Mouse (Mus musculus): ENCODE data around the gene Stub1. TPM values are rescaled to one million over a fixed set of nuclear protein-coding genes. Genes with fewer than 3 reads are reported as not detected.

The Stub1 gene
- total and polyA plus RNA-seq, 3 experiments = 74.0 to 99.7 TPM; not detected in 1

DNA sequence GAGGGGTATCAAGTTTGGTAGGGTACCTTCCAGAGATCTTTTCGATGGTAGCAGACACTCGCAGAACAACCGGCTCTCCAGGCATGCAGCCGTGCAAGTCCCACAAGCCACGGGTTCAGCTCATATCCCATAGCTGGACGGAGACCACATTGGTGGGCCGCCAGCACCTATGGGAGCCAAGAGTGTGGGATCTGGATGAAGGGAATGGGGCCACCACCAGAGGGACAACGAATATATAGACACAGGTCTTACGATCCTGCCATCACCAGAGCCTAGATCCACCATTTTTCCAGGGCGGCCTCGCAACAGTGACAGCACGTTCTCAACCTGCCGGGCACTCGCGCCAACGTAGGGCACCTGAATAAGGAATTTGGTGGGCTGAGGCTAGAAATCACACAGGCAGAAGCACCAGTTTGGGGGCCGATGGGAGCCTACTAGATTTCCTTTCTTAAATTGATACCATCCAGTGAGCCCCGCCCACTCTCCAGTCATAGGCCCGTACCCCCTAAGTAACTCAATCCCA, 41.8 kb downstream of the Stub1 start:
- DNase-seq (ENCODE audit: low read depth, low spot score) = no peak
- no peaks in the 10 kb centered on the region for H3K9me3 ChIP-seq (replicated peaks; ENCODE audit: insufficient read depth, low read length)
- H3K27ac ChIP-seq (ENCODE audit: control insufficient read depth, low read depth, low read length) = peak overlapping the region; percentile 97
- TF ChIP-seq POLR2AphosphoS5 (IDR thresholded peaks at IDR 0.05; ENCODE audit: borderline replicate concordance, low read depth, low read length) (no peak), ZMIZ1 (IDR thresholded peaks at IDR 0.05; ENCODE audit: low read depth, low read length) (peak; percentile 13; the same call in 1 of the 2 replicates)
- H3K36me3 ChIP-seq (ENCODE audit: control insufficient read depth in 1 of 2, insufficient read depth in 2 of 2, low read length in 2 of 2) = peaks cover 0 to 5% of the 10 kb centered on the region in 2 experiments; a peak in 1 of 4 replicates
- peak overlapping the region; percentile 67 to 84 for H3K4me3 ChIP-seq (ENCODE audit: control insufficient read depth in 1 of 2, insufficient read depth in 1 of 2, low read depth in 2 of 2, low read length in 2 of 2)
- peaks cover 16% of the 10 kb centered on the region for H3K79me2 ChIP-seq (ENCODE audit: control insufficient read depth, insufficient read depth, low read length, poor library complexity)
- peak overlapping the region; percentile 87 for H3K9ac ChIP-seq (ENCODE audit: control insufficient read depth, low read depth, low read length, poor library complexity, severe bottlenecking)
- H3K27me3 ChIP-seq (ENCODE audit: control insufficient read depth in 1 of 2, insufficient read depth in 2 of 2, low read length in 2 of 2) = no peaks in the 10 kb centered on the region
- peaks cover 0 to 24% of the 10 kb centered on the region in 2 experiments; a peak in 2 of 4 replicates for H3K4me1 ChIP-seq (ENCODE audit: control insufficient read depth in 1 of 2, insufficient read depth in 2 of 2, low read length in 2 of 2)

DNA sequence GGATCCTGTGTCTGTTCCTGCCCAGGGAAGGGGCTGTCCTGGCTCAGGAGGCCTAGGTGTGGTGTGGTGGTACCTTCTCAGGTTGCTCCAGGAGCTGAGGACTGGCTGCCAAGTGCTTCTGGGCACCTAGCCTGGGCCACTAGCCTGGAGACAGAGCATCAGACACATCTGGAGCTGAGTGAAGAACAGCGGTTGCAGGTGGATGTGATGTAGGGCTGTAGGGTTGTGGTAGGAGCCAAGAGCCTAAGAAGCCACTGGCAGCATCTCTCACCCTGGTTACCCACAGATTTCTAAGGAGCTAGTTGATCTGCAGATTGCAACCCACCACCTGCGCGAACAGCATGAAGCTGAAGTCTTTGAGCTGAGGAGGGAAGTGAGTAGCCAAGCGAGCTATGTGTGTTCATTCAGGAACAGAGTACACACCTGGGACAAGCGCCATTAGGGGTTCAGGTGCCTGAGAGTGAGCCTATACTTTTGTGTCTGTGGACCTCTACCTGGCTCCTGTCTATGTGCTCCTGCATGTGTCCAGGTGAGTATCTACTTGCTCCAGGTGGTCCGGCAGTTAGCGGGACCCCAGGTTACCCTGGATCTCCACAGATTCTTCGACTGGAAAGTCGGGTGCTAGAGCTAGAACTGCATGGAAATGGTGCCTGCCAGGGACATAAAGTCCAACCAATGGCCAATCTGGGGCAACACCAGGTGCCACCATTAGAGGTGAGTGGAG, 46.3 kb downstream of the Stub1 start:
- peaks cover 3% of the 10 kb centered on the region for H3K79me2 ChIP-seq (ENCODE audit: control insufficient read depth, insufficient read depth, low read length, poor library complexity)
- DNase-seq (ENCODE audit: low read depth, low spot score) = no peak
- H3K9ac ChIP-seq (ENCODE audit: control insufficient read depth, low read depth, low read length, poor library complexity, severe bottlenecking) = no peak overlapping the region
- H3K27ac ChIP-seq (ENCODE audit: control insufficient read depth, low read depth, low read length) = no peak overlapping the region
- H3K4me3 ChIP-seq (ENCODE audit: control insufficient read depth in 1 of 2, insufficient read depth in 1 of 2, low read depth in 2 of 2, low read length in 2 of 2) = no peak overlapping the region
- no peaks in the 10 kb centered on the region for H3K27me3 ChIP-seq (ENCODE audit: control insufficient read depth in 1 of 2, insufficient read depth in 2 of 2, low read length in 2 of 2)
- H3K9me3 ChIP-seq (replicated peaks; ENCODE audit: insufficient read depth, low read length) = no peaks in the 10 kb centered on the region
- TF ChIP-seq SMC3 (IDR thresholded peaks at IDR 0.05; ENCODE audit: low read depth, low read length) = no peak
- no peak for TF ChIP-seq GABPA (IDR thresholded peaks at IDR 0.05; ENCODE audit: low read depth, low read length)
- no peak for TF ChIP-seq ELF1 (IDR thresholded peaks at IDR 0.05; ENCODE audit: low read depth, low read length)
- no peak for TF ChIP-seq UBTF (IDR thresholded peaks at IDR 0.05; ENCODE audit: borderline replicate concordance, insufficient read depth, low read depth, low read length)
- no peak for TF ChIP-seq POLR2AphosphoS2 (IDR thresholded peaks at IDR 0.05; ENCODE audit: low read length)
- TF ChIP-seq POLR2A (IDR thresholded peaks at IDR 0.05; ENCODE audit: control insufficient read depth in 1 of 2, insufficient read depth in 1 of 2, low read depth in 1 of 2, low read length in 2 of 2, poor library complexity in 1 of 2) = 0 out of 4 replicates have a peak, but pooled peaks of 1 of the 2 experiments have one; percentile 11
- TF ChIP-seq TBP (IDR thresholded peaks at IDR 0.05; ENCODE audit: low read depth, low read length) = no peak
- peaks cover 0 to 6% of the 10 kb centered on the region in 2 experiments; a peak in 2 of 4 replicates for H3K4me1 ChIP-seq (ENCODE audit: control insufficient read depth in 1 of 2, insufficient read depth in 2 of 2, low read length in 2 of 2)
- H3K36me3 ChIP-seq (ENCODE audit: control insufficient read depth in 1 of 2, insufficient read depth in 2 of 2, low read length in 2 of 2) = peaks cover 2 to 5% of the 10 kb centered on the region in 2 experiments; a peak in 3 of 4 replicates

DNA sequence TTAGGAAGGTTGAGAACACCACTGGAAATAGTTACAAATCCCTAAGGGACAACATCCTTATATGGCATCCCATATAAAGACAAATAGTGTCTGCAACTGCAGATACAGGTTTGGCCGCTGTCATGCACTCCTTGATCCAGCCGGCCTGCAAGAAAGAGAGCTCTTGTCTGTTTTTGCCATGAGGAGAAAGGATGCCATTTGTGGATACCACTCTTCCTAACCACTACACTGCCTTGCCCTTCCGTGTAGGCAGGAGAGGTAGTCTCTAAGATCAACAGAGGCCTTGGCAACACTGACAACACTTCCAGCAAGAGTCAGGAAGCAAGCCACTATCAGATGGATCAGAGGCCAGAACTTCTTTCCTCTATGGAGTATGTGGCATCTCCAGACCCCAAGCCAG, 46.9 kb downstream of the Stub1 start, which contains the start of gene Ccdc78:
Gene Ccdc78, plus strand, starts transcription at position 301 of the 400 bp plus-strand sequence.
- H3K4me1 ChIP-seq (ENCODE audit: control insufficient read depth in 1 of 2, insufficient read depth in 2 of 2, low read length in 2 of 2) = peaks cover 0 to 6% of the 10 kb centered on the region in 2 experiments; a peak in 2 of 4 replicates
- peak within 1 kb of the TSS; percentile 66 to 91 for H3K4me3 ChIP-seq (ENCODE audit: control insufficient read depth in 1 of 2, insufficient read depth in 1 of 2, low read depth in 2 of 2, low read length in 2 of 2)
- H3K79me2 ChIP-seq (ENCODE audit: control insufficient read depth, insufficient read depth, low read length, poor library complexity) = peaks cover 1% of the 10 kb centered on the region
- H3K36me3 ChIP-seq (ENCODE audit: control insufficient read depth in 1 of 2, insufficient read depth in 2 of 2, low read length in 2 of 2) = peaks cover 2 to 5% of the 10 kb centered on the region in 2 experiments; a peak in 3 of 4 replicates
- H3K27ac ChIP-seq (ENCODE audit: control insufficient read depth, low read depth, low read length) = peak within 1 kb of the TSS; percentile 58
- H3K9me3 ChIP-seq (replicated peaks; ENCODE audit: insufficient read depth, low read length) = no peaks in the 10 kb centered on the region
- H3K9ac ChIP-seq (ENCODE audit: control insufficient read depth, low read depth, low read length, poor library complexity, severe bottlenecking) = peak within 1 kb of the TSS; percentile 60
- TF ChIP-seq UBTF (IDR thresholded peaks at IDR 0.05; ENCODE audit: borderline replicate concordance, insufficient read depth, low read depth, low read length) (no peak), POLR2A (IDR thresholded peaks at IDR 0.05; ENCODE audit: control insufficient read depth in 1 of 2, insufficient read depth in 1 of 2, low read depth in 1 of 2, low read length in 2 of 2, poor library complexity in 1 of 2) (peak in 1 of 2 experiments; percentile 37; a peak in 1 of 4 replicates)
- DNase-seq (ENCODE audit: low read depth, low spot score) = no peak
- H3K27me3 ChIP-seq (ENCODE audit: control insufficient read depth in 1 of 2, insufficient read depth in 2 of 2, low read length in 2 of 2) = no peaks in the 10 kb centered on the region
